Mouse (Mus musculus): Measurements from ENCODE around the gene Ccdc149.

The Ccdc149 gene

DNA sequence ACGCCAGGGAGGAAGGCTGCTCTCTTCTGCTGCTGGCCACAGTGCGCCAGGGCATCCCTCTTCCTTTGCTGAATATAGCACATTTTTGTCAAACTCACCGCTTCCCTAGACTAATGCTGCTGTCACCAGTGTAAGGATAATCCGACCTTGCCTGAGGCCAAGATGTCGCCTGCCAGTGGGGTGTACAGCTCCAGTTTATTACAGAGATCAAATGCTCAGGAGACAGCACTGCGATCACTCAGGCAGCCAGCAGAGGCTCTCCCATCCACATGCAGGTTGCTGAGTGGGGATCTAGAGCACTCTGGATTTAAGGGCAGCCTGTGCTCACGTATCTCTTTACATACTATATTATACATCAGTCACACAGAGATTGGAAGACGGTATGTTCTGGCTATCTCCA is 22.1 kb downstream of the Ccdc149 start:
- no peak for DNase-seq (ENCODE audit: low spot score in 2 of 2)

DNA sequence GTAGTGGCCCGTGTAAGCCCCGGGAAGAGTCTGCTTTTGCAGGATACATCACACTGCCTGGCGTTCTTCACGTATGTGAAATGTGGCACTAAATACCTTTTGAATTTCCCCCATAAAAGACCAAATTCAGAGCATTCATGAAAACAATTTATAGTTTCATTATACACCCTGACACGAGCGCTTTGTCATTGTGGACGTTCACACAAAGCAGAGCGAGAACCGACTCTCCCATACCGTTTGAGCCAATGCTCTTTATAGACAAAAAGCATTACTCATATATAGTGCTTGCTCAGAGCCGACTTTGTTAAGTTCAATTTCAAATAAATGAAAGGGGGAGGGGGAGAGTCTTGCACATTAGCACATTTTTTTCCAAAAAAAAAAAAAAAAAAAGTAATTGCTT is 31.0 kb downstream of the Ccdc149 start:
- no peak for DNase-seq (ENCODE audit: low spot score in 2 of 2)

DNA sequence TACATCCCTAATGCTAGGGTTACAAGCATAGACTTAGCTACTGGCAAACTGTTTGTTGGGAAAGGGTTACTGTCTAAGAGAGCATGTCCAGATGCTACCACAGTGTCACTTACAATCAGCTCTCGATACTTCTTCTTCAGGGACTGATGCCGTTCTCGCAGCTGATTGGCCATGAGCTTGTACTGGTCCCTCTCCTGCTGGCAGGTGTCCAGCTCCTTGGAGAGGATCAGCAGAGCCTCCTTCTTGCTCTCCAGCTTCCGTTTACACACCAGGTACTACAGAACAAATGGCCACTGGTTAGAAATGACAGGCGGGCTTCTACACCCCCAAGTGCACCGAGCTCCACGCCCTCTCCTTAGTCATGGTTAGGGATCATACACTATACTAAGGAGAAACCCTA is 32.4 kb downstream of the Ccdc149 start:
- DNase-seq (ENCODE audit: low spot score in 2 of 2) = peak in 1 of 2 experiments; percentile 13

DNA sequence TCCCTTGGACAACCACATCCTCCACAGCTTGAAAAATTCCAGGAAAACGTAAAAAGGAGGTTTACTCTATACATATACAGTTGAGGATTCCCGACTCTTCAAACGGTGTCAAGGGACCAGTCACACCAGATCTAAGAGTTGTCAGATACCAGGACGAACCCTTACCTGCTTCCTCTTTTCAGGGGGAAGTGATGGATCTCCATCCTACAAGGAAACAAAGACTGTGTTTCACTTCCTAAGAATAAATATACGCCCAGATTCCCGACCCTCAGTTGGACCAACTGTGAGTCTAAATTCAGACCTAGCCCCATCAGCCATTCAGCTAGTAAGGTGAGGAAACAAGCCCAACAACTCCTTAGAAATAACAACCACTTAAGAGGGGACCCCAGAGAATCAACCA is 35.8 kb downstream of the Ccdc149 start:
- no peak for DNase-seq (ENCODE audit: low spot score in 2 of 2)

DNA sequence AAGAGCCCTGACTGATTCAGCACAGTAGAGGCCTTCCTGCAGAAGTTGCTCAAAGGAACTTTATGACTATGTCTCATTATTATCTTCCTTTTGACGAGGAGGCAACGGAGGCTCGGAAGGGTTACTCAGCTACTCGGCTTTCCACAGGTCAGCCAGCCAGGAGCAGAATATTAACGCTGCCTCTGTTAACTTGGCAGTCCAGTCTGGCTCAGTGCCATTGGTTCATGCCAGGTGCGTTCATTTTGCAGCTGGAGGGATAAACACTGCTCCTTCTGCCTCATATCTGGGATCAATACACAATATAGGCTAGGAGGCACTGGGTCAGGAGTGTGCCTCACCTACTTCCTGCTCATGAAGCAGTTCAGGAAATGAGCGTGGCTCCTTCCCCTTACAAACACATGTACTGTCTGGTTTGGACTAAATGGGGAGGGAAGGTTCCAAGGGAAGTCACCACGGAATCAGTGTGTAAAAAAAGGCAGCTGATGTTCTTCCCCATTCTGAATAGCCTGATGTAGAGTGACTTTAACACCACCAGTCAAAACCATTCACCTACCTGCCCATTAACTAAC is 40.0 kb downstream of the Ccdc149 start:
- no peak for DNase-seq (ENCODE audit: low spot score in 2 of 2)

DNA sequence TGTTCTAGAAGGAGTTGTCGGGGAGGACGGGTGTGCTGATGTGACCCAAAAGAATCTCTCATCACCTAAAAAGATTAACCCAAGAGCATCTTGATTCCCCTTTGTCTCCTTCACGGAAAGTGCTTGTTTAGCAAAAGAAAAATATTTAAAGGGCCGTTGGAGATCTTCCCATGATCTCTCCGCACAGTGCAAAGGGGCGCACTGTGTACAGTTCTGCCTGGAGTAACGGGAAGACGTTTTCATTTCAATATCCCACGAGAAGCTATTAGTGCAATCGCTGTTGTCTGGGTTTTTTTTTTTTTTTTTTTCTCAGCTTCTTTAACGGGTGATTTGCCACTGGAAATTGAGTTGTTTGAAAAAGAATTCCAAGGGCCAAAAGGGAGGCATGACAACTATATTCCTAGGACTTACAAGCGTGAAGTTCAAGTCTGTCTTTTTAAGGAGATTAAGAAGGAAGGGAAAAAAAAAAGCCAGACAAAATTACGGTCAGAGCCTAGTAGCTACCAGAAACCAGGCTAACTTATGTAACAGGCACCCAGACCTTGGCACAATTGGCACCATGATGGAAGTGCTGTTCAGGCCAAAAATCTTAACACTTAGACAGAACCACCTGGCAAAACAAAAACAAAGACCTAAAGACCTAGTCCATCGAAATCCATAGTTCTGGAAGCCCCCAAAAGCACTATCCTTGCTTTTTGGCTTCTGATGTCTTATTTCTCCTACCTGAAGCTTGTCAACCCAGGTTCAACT is 41.4 kb downstream of the Ccdc149 start:
- DNase-seq (ENCODE audit: low spot score in 2 of 2) = no peak

DNA sequence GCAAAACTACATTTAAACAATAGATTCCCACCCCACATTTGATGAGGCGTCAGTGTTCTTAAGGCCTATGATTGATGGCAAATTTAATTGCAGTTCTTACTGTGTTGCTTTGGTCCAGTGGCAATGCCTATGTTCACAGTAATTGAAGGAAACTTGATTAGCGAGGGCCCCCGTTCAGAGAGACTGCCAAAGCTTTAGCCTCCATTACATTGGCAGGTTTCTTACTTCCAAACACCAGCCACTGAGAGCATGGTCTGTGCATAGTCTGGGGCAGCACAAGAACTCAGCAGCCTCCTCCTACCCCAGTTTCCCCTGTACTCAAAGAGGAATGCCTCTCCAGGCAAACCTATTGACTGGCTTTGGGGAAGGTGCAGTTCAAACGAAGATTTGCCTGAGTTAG is 42.7 kb downstream of the Ccdc149 start:
- DNase-seq (ENCODE audit: low spot score in 2 of 2) = no peak

DNA sequence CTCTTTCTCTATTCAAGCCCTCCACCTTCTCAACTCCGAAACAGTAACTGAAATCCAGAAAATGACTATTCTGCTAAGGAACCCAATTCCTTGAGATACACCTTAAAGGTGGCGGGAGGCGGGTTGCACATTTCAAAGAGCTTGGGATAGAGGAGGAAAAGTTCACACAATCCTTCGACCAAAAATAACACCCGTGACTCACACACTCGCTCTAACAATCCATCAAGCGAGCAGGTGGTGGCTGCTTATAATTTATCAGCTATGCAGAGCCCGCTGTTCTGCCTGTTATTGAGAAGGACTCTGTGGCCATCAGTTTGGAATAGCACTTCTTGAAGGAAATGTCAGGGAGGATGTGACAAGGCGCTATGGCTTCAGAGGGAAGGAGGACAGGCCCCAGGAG is 45.5 kb downstream of the Ccdc149 start:
- no peak for DNase-seq (ENCODE audit: low spot score in 2 of 2)

DNA sequence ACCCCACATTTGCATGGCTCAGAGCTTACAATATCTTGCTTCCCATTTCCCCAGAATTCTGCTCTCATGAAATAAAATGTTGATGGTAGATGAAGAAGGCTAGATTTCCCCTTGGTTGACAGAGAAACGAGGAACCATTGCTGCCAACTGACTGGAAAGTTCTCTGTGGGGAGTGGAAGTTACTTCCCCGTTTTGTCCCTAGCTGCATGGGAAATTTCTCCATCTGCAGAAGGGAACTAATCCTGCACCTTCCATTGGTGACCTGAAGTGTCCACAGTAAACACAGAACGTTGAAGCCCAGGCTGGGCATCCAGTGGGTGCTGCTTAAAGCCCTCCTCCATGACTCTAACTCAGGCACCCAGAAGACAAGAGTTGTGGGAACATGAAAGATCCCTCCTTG is 47.4 kb downstream of the Ccdc149 start:
- DNase-seq (ENCODE audit: low spot score in 2 of 2) = no peak

DNA sequence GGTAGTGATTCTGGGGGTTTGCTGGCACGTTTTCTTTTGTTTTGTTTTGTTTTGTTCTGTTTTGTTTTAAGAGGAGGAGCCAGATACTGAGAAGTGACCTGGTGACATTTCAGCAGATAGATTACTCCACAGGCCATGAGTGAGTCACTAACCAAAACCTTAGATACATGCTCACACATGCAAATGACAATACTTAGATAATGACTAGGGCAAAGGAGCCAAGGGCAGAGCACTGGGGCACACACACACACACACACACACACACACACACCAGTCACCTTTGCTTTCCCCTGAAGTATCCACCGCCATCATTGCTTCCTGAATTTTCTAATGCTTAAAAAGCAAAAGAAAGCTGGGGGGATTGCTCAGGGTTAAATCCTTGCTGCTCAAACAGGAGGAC is 54.8 kb downstream of the Ccdc149 start:
- DNase-seq (ENCODE audit: low spot score in 2 of 2) = no peak

DNA sequence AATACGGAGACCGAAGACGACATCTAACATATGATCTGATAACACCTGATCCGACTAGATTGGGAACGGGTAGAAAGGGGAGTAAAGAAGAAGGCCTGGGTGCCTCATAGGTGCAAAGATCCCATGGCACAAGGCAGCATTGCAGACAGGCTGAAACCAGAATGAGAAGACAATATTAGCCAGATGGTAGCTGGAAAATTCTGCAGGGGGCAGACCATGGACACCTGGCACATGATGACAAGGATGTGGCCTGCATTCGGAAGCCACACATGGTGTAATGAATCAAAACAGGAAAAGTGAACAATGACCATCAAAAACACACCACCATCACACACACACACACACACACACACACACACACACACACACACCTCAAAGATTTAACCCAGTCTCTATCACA is 55.4 kb downstream of the Ccdc149 start:
- no peak for DNase-seq (ENCODE audit: low spot score in 2 of 2)

DNA sequence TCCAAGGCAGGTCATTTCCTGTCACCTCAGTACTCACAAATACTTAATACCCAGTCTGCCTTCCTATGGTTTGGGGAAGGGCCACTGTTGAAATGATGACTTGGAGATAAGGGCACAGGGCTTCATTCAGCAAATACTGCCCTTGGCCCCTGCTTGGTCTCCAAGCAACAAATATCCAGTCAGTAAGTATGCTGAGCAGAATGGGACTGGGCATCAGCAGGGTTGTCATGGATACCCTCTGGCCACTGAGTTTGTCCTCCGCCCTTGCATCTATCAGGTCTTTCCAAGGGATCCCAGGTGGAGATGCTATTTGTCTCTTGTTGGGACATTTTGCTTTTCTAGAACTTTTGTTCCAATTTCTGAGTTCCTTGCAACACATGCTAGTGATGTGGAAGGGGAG is 56.1 kb downstream of the Ccdc149 start:
- DNase-seq (ENCODE audit: low spot score in 2 of 2) = no peak

DNA sequence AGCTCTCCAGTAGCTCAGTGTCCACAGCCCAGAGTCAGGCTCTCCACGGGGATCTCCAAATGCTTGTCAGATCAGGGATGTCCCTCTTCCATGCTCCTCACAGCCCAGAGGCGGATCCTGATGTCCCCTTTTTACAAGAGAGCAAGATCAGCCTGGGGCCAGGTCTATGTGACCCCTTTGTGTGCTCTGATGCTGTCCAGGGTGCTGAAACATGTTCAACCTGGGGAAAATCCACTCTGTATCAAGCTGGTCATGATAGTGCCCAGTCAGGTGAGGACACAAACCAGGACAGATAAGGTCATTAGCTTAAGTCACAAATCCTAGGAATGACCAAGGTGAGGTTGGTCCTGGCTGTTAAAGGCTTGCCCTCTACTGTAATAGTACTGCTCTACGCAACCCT is 59.8 kb downstream of the Ccdc149 start:
- DNase-seq (ENCODE audit: low spot score in 2 of 2) = no peak

DNA sequence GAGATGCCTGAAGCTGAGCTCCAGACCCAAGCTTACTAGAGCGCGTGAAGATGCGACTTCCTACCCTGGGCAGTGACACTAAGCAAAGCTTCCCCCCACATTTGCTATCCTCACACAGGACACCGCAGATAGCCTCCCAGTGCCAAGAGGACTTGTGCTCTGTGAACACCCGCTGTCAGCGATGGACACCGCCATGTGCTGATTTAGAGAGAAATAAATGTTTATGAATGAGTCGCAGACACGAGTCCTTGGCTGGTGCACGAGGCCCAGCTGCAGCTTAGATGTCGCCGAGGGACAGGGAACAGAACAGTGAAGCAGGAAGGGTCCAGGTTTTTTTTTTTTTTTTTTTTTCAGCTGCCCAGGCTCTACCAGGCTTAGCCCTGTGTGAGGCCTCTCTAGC is 61.1 kb downstream of the Ccdc149 start:
- no peak for DNase-seq (ENCODE audit: low spot score in 2 of 2)

DNA sequence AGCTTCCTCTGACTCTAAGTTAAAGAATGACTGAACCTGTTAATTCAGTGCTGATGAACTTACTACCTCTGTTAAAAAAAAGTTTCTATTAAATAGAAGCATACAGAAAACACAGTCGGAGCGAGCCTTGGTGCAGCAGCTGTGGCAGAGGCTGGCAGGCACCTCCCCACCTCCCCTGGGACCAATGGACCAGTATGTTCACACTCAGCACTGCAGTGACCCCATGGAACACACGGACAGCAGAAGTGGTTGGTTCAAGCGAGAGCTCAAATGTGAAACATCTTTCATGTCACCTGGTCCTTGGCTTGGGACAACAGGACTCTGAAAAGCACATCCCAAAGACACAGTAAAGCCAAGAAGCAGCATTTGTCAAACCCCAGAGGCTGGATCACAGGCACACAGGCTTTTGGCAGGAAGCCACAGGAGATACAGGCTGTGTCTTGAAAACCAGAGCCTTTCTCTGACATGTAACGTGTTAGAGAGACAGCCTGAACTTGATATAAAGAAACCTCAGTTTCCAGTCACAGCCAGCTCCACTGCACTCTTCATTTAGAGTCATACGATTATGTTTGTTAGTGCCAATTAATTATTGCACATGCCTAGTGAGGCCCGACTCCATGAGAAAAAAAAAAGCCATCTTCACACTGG is 62.5 kb downstream of the Ccdc149 start:
- DNase-seq (ENCODE audit: low spot score in 2 of 2) = peak in 1 of 2 experiments; percentile 41

DNA sequence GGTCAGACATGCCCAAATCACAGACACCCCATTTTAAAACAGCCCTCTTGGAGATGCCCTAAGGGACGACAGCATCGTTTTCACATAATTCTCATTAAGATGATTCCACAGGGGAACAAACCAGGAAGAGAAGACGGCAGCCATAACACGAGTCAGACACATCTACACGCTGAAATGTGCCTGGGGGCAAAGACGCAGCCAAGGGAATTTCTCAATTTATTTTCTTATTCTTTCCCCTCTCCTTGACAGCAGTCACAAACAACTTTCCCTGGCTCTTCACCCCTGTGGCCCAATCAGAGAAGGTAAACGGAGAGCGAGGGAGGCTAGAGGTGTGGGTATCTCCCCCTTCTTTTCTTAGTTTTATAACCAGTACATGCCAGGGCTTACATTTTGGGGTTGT is 66.9 kb downstream of the Ccdc149 start:
- DNase-seq (ENCODE audit: low spot score in 2 of 2) = no peak

DNA sequence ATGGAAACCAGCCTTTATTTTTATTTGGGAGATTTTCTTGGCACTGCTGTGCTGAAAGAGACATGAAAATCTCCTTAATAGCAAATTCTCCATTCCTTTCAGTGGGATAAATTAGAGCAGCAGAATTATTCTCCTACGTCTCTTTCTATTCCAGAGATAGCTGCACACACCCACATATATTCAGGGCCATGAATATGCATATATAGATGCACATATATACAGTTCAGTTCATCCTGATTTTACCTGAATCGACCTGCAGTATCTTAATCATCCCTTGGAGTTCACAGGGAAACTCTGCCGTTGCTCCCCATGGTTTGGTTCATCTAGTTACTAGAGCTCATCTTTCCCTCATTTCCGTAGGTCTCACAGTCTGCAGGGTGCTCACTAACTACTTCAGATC is 77.6 kb downstream of the Ccdc149 start:
- no peak for DNase-seq (ENCODE audit: low spot score in 2 of 2)

DNA sequence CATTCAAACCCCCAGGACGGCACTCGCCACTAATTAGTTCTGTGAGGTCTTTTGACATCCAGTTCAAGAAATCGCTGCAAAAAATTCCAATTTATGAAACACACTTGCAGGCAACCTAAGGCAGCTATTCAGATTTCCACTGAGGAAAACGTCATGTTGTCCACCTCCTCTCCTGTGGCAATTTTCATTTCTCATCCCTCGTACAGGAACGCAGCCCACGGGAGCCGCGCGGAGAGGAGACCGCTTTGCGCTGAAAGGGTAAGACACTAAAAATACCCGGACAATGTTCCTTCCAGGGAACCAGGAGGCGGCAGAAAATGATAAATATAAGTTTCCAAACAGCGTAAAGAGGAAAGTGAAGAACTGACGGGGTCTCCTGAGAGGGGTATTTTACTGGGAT is 79.8 kb downstream of the Ccdc149 start:
- DNase-seq (ENCODE audit: low spot score in 2 of 2) = no peak

DNA sequence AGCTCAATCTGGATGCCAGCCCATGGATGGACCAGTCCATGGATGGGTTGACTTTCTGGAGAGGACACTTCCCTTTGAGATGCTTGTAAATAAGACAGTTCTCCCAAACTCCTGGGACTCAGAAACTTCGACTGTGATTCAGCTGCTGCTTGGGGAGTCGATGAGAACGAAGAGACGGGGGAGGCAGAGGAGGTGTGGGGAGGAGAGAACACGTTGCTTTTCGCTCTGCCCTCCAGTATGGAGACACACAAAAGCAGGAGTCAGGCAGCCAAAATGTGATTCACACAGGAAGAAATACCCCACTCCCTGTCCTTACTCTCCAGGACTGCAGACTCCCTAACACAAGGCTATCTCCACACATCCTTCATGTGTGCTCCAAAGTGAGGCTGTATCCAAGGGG is 80.9 kb downstream of the Ccdc149 start:
- DNase-seq (ENCODE audit: low spot score in 2 of 2) = no peak

DNA sequence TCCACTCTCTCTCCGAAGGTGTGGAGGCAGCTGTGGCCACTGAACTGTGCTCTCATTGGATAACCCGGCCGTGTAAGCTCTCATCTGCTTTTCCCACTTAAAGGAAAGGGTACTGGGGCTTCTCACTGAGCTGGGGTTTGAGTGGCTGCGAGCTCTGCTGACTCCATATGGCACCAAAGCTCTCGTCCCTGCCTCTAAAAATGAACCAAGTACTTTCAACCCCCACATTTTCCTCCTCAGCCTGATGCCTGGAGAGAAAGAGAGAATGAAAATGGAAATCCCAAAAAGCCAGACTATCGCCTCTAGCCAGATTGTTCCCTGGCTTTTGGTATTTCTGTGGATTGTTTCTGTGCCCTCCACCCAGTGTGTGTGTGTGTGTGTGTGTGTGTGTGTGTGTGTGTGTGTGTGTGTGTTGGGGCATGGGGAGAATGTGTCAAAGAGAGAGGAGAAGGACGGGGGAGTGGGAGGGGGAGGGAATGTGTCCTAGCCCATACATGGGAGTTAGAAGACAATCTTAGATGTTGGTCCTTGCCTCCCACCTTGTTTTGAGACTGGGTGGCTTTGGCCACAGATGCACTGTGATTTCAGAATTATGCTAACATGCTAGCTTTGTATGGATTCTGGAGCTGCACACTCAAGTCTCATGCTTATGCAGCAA is 83.1 kb downstream of the Ccdc149 start:
- no peak for DNase-seq (ENCODE audit: low spot score in 2 of 2)

DNA sequence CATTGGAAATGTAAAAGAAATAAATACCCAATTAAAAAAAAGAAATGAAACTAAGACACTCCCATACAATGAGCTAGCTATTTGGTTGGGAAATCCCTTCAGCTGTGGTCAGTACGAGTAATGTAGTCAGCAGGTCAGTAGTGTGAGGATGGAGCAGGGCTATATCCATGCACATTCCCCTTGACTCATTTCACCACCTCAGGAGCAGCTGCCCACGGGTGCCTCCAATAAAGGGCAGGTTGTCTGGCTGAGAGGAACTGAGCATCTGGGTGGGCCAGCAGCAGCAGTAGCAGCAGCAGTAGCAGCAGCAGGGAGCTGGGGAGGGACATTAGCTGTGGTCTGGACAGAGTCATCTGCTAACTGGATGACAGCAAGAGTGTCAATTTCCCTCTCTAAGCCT is 85.3 kb downstream of the Ccdc149 start:
- no peak for DNase-seq (ENCODE audit: low spot score in 2 of 2)

DNA sequence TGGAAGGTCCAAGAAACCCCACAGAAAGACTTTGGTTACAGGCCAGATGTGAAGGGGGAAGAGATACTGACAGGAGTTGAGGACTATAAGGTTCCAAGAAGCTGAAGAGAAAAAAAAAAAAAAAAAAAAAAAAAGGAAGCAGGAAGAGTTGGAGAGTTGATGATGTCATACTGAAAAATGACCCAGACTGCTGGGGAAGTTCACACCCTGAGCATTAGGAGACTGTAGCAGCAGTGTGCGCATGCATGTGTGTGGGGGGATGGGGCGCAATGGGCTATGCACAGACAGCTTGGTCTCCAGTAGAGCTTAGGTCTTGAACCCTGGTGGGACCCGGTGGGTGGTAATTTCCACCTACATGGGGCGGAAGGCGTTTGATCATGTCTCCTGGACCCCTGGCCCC is 87.6 kb downstream of the Ccdc149 start:
- DNase-seq (ENCODE audit: low spot score in 2 of 2) = no peak

DNA sequence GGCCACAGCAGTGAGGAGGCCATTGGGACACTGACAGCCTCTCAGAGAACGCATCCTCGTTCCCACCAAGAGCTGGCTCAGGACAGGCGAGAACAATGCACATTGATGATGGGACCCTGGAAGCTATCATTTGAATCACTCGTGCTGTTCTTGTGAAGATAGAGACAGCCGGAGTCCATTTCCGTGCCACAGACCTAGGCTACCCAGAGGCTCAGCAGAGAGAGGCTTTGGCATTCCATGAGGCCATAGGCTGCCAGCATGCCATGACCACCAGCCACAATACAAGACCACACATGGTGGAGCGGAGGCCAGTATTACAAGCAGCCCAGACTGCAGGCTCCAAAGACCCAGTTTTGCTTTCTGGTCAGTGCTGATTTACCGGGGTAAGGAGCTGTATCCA is 88.5 kb downstream of the Ccdc149 start:
- no peak for DNase-seq (ENCODE audit: low spot score in 2 of 2)

Measured in cerebellum, postnatal 4 days (tissue).